Mouse (Mus musculus) stomach, embryonic 15.5 days (tissue): ENCODE results near the gene Iqgap2. TPM values are rescaled to one million over a fixed set of nuclear protein-coding genes. Genes with fewer than 3 reads are reported as not detected.

Experiments used
- ATAC-seq: fragments of 200-750 bp; cut with Nextera tagmentation; 2 replicates; pipeline ENCODE4 v1.8.0; 2017; ENCODE audit warnings: low read depth, moderate number of reproducible peaks, moderate TSS enrichment; ENCODE audit not compliant: insufficient read depth, low FRiP score
- H3K27ac ChIP-seq: fragments of 300-500 bp; sonication (generic); 2 replicates; pipeline ENCODE4 v1.5.1; 2015; ENCODE audit warnings: mild to moderate bottlenecking, inconsistent platforms
- H3K27me3 ChIP-seq: fragments of 300-500 bp; sonication (generic); replicated peaks from 2 replicates; pipeline ENCODE4 v1.6.1; 2015; ENCODE audit warnings: inconsistent platforms
- H3K36me3 ChIP-seq: fragments of 300-500 bp; sonication (generic); 2 replicates; pipeline ENCODE4 v1.6.1; 2015; ENCODE audit warnings: inconsistent platforms
- H3K4me1 ChIP-seq: fragments of 300-500 bp; sonication (generic); 2 replicates; pipeline ENCODE4 v1.6.1; 2015; ENCODE audit warnings: inconsistent platforms
- H3K4me2 ChIP-seq: fragments of 300-500 bp; sonication (generic); 2 replicates; pipeline ENCODE4 v1.6.1; 2015; ENCODE audit warnings: mild to moderate bottlenecking, inconsistent platforms
- H3K4me3 ChIP-seq: fragments of 300-500 bp; sonication (generic); replicated peaks from 2 replicates; pipeline ENCODE4 v1.5.1; 2015; ENCODE audit warnings: inconsistent platforms
- H3K9ac ChIP-seq: fragments of 300-500 bp; sonication (generic); 2 replicates; pipeline ENCODE4 v1.6.1; 2015; ENCODE audit warnings: inconsistent platforms
- H3K9me3 ChIP-seq: fragments of 300-500 bp; sonication (generic); 2 replicates; pipeline ENCODE4 v1.6.1; 2016; ENCODE audit warnings: inconsistent platforms
- WGBS: fragments of 180-500 bp; shearing (Covaris S2); methylation state at CpG from one replicate; pipeline ENCODE4 v1.1.7; 2015; 5-methylcytosine and 5-hydroxymethylcytosine counted together
- polyA plus RNA-seq: library from polyadenylated mRNA; unstranded; fragments of >200 nt; fragmentation: Nextera tagmentation; extraction: Ambion mirVana; gene quantifications from 2 replicates; pipeline ENCODE4 v1.2.1, GENCODE M21; 2015

Gene Iqgap2
- polyA plus RNA-seq, 1 experiment from 2014 or later, result 20.3 TPM

DNA sequence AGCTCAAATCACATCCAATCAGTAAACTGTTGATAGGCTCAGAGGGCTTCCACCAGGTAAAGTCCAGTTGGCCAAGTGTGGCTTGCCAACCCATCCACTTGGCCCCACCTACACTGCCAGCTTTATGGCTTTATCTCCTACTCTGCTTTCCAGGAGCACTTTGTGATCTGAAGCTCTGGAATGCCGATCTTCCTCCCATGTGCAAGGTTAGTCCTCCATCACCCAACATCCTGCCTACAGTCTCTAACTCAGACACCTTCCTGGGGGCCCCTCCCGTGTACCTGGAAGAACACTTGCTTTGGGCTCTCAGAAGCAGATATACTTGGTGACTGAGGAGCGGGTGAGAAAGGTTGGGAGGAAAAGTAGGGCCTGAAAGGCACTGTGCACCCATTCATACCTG, 300.1 kb downstream of the Iqgap2 start:
- no peaks in the 10 kb centered on the region for H3K36me3 ChIP-seq
- 86% methylated on average over 3 of the region's 3 CpGs for WGBS
- H3K4me1 ChIP-seq, result no peaks in the 10 kb centered on the region
- ATAC-seq, result no peak
- no peaks in the 10 kb centered on the region for H3K9me3 ChIP-seq
- no peak overlapping the region for H3K27ac ChIP-seq
- H3K4me2 ChIP-seq, result no peak overlapping the region
- H3K9ac ChIP-seq, result no peak overlapping the region
- no peak overlapping the region for H3K4me3 ChIP-seq
- no peaks in the 10 kb centered on the region for H3K27me3 ChIP-seq

DNA sequence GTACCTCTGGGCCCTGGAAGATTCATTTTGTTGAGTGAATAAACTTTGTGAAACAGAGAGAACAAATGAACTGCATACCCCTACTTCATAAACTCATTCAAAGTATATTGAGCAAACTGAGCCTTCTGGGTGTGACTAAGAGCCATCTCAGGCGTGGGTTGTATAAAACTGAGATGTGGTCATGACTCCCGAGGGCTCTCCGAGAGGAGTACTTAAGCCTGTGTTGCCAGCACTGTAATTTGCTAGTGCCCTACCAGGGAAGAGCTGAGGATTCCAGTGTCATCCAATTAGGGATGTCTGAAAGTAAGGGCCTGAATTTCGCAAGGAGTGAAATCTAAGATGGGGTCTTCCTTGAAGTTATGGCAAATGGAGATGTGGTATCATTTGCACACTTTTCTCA, 304.1 kb downstream of the Iqgap2 start:
- 85% methylated on average over 4 of the region's 4 CpGs for WGBS
- ATAC-seq, result no peak
- Histone ChIP-seq H3K4me1 (no peaks in the 10 kb centered on the region), H3K4me2 (no peak overlapping the region), H3K9me3 (no peaks in the 10 kb centered on the region), H3K36me3 (no peaks in the 10 kb centered on the region), H3K9ac (no peak overlapping the region), H3K27me3 (no peaks in the 10 kb centered on the region), H3K27ac (no peak overlapping the region), H3K4me3 (no peak overlapping the region)

DNA sequence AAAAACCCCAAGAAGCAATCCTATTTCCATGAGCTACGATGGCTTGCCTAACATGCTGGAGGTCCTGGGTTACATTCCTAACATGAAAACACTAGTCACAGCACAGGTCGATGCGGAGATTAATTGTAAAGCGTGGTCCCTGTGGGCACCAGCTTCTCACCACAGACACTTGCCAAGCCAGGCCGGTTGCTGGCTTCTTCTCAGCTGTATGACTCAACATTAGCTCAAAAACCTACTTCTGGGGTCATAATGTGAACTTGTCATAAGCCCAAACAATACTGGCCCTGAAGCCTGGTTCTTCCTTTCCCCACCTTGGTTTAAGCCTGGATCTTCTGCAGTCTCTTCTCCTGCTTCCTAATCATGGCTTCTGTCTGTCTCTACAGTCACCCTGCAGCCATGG, 306.8 kb downstream of the Iqgap2 start:
- Histone ChIP-seq H3K4me2 (no peak overlapping the region), H3K4me3 (no peak overlapping the region), H3K9ac (no peak overlapping the region), H3K27ac (no peak overlapping the region), H3K4me1 (no peaks in the 10 kb centered on the region), H3K27me3 (no peaks in the 10 kb centered on the region), H3K9me3 (no peaks in the 10 kb centered on the region), H3K36me3 (no peaks in the 10 kb centered on the region)
- no peak for ATAC-seq
- 86% methylated on average over 5 of the region's 5 CpGs for WGBS

DNA sequence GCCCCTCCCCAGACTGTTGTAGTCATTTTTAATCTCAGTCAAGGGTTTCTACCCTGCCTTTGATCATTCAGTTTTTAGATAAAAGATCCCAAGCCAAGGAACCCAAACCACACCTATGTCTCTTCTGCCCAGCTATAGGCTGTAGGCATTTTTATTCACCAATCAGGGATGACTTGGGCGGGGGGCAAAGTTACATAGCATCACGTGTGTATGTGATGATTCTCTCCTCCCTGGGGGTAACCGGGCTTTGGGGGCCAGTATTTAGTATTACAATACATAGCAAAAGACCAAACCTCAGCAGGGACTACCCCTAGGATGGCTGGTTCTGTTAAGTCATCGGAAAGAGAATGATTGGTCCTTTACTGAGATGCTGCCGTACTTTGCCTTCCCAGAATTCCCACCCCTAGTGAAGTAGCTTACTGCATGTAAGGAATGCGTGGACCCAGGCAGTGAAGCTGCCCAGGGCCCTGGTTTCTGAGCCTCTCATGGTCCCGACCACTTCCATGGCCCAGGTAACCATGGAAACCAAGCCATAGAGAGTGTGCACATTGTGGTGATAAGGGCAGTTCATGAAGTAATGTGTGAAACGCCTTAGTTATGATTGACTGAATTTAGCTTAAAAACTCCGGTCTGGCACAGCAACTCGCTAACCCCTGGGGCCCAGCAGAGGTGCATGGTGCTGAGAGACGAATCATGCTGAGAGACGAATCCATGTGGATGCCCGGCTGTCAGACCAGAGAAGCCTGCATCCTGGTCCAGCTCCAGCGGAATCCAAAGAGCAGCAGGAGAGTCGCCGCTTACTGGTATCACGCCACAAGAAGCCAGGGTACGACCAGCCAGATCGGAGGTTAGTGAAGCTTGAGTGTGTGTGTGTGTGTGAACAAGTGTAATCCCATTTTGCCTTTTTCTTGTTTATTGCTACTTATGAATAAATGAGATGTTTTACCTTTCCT, 308.2 kb downstream of the Iqgap2 start:
- no peak for ATAC-seq

DNA sequence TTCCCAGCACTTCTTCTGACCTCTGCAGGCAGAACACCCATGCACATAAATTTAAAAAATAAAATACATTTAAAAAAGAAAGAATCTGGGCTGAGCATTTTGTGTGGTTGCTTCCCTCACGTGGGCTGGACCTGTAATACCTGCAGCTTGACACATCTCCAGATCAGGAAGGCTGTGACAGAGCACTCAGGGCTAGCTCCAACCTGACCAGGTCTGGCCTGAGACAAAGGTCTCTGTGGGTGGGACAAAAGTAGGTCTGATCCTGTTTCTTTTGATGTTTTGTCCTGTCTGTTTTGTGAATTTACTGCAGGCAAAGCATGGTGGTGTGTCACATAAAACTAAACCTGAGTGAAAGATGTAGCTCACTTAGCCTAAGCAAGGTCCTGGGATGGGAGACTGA, 309.9 kb downstream of the Iqgap2 start:
- no peaks in the 10 kb centered on the region for H3K27me3 ChIP-seq
- H3K4me1 ChIP-seq, result no peaks in the 10 kb centered on the region
- no peaks in the 10 kb centered on the region for H3K9me3 ChIP-seq
- no peaks in the 10 kb centered on the region for H3K36me3 ChIP-seq
- WGBS, result 56% methylated on average over 1 of the region's 1 CpGs
- ATAC-seq, result no peak
- H3K4me3 ChIP-seq, result no peak overlapping the region
- no peak overlapping the region for H3K4me2 ChIP-seq
- H3K9ac ChIP-seq, result no peak overlapping the region
- no peak overlapping the region for H3K27ac ChIP-seq

More for the DNA sequence above, 308.2 kb downstream of the Iqgap2 start:
- Histone ChIP-seq H3K36me3 (no peaks in the 10 kb centered on the region), H3K9ac (no peak overlapping the region), H3K4me3 (no peak overlapping the region), H3K9me3 (no peaks in the 10 kb centered on the region), H3K4me2 (no peak overlapping the region), H3K27ac (no peak overlapping the region), H3K27me3 (no peaks in the 10 kb centered on the region), H3K4me1 (no peaks in the 10 kb centered on the region)
- WGBS, result 61% methylated on average over 19 of the region's 19 CpGs

DNA sequence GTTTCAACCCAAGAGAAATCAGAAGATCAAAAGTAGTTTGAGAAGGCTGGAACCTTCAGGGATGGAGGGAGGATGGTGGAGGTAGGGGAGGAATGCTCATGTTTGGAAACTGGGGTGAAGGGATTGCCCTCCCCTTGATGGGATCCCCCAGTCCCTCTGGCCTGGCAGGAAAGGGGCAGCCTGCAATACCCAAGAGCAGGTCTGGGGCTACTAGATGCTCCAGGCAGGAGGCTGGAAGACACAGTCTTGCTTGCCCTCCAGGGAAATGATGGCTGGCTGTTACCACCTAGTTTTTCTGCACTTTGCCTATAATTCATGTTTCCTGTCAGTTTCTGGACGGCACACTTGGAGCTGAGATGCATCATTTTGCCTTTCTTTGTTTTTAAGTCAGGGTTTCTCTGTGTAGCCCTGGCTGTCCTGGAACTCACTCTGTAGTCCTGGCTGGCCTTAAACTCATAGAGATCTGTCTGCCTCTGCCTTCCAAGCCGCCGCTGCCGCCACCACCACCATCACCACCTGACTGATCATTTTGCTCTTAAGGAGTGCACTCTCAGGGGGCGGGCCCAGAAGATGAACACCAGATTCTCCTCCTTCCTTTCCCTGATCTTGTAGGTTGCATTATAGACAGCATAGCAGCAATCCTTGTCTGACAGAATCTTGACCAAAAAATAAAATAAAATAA, 313.6 kb downstream of the Iqgap2 start:
- H3K4me2 ChIP-seq, result no peak overlapping the region
- no peak overlapping the region for H3K27ac ChIP-seq
- no peaks in the 10 kb centered on the region for H3K36me3 ChIP-seq
- H3K27me3 ChIP-seq, result no peaks in the 10 kb centered on the region
- WGBS, result 87% methylated on average over 5 of the region's 5 CpGs
- no peak for ATAC-seq
- no peak overlapping the region for H3K4me3 ChIP-seq
- H3K4me1 ChIP-seq, result no peaks in the 10 kb centered on the region
- no peak overlapping the region for H3K9ac ChIP-seq
- H3K9me3 ChIP-seq, result no peaks in the 10 kb centered on the region

Other genes with a start within 250 kb of the Iqgap2 start
- 0.42 and 0.67 TPM in 2 replicates for gene F2rl2, start 195.1 kb downstream of the Iqgap2 start, polyA plus RNA-seq
- 20.6 and 27.9 TPM in 2 replicates for gene Gm20075, start 189.5 kb upstream of the Iqgap2 start, polyA plus RNA-seq
- gene Gm17190, start 190.1 kb upstream of the Iqgap2 start, polyA plus RNA-seq, result 0.15 and 0.21 TPM in 2 replicates
- 2.6 TPM in 2 replicates for gene Sv2c, start 240.7 kb upstream of the Iqgap2 start, polyA plus RNA-seq